Mouse (Mus musculus) megakaryocyte, adult 5-6 weeks (primary cell): ENCODE data around the gene Lpp. TPM values are rescaled to one million over a fixed set of nuclear protein-coding genes. Genes with fewer than 3 reads are reported as not detected.

Experiments used
- ATAC-seq: 2 replicates; pipeline ENCODE4 v1.8.0; 2016; ENCODE audit warnings: mild to moderate bottlenecking, inconsistent platforms; ENCODE audit not compliant: poor library complexity, severe bottlenecking
- total RNA-seq, 2 experiments: library from RNA; stranded (forward) in 1 of 2; stranded (reverse) in 1 of 2; fragments of 153-499, 151-499 nt in 1 of 2; fragments of 221-1000, 200-1000 nt in 1 of 2; gene quantifications; 2 replicates each; pipeline versions ENCODE4 v1.2.3 to v1.2.4; 2015 to 2017

Lpp gene
- total RNA-seq, 2 experiments from 2014 or later = 3.1 to 5.1 TPM

DNA sequence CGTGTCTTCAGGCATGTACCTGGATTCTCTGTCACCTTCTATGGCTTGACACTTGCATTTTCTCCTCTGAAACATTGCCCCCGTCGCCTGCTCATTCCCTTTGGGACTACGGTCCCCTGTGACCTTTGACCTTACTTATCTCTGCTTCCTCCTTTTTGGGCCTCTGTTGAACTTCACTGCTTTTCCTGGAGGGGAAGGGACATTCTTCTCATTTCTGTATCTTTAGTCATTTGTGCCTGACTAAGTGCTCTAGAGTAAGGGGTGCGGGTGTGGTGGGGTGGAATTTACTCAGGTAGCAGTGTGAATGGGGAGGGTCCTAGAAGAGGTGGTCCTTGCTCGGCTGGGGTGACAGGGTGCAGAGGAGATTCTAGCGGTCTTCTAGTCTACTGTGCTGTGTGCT, 40.7 kb downstream of the Lpp start:
- ATAC-seq = no peak

DNA sequence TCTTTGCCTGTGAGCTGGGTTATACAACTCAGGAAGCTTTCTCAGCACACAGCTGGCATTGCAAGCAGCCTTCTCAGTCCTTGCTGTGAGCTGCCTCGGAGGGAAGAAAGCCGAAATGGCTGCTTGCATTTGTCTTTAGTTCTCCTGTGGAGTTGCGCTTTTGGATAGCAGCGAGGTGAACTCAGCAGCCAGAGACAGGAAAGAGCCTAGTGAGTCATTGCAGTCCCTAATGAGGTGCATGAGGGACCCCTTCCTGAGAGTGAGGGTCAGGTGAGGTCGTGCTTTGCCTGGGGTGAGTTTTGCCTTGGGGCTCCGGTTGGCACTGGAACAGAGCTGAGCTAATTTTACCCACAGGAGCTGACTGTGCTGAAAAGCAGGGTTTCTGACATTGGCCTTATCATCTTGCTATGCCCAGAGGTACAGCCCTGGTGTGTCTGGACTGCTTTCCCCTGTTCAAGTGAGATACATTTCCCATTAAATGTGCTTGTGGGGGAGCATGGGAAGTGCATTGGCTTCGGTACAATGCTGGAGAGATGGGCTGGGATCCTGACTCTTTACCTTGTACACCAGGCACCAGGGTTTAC, 41.3 kb downstream of the Lpp start:
- no peak for ATAC-seq

DNA sequence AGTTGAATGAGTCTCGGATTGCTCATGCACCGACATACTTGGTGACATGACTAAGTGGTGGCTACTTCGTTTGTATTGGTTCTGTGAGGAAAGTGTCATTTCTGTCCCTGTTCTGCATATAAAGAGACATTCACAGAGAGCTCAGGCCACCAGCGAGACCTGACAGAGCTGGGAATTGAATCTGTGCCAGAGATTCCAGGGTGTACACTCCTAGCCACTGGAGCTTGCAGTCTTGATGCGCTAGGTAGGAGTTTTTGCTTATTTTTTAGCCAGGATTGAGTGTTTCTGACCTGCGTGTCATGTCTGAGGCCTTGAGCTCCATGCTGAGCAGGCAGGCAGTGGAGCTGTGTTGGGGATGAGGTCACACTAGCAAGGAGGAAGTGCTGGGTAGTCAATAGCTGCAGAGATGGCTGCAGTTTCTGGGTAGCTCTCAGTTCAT, 41.8 kb downstream of the Lpp start:
- peak; percentile 62 for ATAC-seq

DNA sequence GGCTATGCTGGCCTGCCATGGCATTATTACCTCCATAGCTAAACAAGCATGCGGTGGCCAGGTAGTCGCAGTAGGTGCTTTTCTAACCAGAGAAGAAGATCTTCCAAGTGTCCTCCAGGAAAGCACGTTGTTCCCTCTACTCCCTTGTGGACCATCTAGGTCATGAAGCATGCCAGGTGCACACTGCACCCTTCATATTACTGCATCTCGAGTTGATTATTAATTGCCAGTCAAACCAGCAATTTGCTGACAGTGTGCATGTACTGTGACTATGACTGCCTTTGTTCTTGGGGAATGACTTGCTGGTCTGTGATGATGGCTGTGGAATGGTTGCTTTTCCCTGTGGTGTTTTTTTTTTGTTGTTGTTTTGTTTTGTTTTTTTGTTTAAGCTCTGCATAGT, 45.1 kb downstream of the Lpp start:
- ATAC-seq = no peak

DNA sequence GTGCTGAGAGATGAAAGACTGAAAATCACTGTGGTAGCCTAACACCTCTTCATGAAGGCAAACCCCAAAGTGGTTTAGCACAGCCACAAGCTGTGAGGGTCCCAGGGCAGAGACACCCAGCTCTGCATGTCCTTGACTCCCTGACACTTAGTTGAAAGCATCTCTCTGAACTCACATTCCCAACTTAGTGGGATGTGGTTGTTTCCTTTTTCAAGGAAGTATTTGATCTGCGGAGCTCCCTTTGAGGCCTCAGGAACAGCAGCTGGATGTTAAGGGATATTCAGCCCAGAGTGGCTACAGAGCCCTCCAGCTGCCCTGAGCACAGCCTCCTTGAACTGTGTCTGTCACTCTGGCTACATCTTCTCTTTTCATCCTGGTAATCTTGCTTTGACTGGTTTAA, 48.0 kb downstream of the Lpp start:
- no peak for ATAC-seq

DNA sequence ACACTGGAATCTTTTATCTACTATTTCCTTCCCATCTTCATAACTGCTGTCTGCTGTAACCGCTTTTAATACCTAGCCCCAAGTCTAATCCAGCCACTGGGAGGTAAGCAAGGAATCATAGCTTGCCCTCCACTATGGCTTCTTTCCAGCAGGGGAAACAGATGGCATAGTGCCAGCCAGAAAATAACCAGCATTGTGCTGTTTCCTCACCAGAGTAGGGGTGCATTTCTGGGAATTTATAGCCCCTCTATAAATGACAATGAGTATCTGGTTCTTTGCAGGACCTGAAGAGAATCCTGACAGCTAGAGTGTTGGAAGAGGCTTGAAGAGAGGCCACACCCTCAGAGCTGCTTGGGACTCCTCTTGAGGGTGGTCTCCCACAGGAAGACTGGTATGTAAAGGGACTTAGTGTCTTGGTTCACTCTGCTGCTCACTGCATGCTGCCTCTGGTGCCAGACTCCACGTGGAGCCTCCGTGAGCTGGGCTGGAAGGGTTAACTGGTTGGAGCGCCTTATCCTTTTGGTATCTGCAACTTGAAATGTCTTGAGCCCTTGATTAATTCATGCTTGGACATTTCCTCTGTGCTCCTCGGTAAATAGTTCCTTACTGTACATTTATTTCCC, 49.3 kb downstream of the Lpp start:
- ATAC-seq = no peak

DNA sequence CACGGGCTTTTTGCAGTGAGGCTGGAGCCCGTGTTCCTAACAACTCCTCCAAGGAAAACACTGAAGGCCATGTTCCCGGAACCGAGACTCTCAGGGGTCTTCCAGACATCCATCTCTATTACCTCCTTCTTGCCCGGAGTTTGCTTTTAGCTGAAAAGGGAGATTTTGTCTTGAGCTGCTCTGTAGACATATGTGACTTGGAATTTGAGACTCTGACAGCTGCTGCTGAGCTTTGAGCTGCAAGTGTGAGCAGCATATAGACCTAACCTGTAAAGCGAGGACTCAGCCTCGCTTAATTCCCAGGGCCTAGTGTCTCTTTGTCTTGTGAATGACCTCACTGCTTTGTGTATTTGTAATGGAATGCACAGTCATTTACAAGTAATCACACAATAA, 49.8 kb downstream of the Lpp start:
- no peak for ATAC-seq

DNA sequence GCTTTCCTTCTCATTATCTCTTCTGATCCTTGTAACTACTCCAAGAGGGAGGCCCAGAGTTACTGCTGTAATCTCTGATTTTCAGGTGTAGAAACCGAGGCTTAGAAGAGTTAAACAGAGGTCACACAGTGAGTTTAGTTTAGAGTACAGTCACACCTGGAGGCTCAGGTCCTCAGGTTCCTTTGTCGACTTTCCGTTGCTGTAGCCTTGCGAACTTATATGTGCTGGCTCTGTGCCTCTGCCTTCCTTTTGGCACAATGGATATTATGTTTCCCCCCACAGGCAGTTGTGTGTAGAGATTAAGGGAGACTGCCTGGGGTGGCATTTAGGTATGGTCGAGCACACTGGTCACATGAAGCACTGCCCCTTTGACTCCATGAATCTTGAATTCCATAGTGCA, 50.2 kb downstream of the Lpp start:
- ATAC-seq = no peak

DNA sequence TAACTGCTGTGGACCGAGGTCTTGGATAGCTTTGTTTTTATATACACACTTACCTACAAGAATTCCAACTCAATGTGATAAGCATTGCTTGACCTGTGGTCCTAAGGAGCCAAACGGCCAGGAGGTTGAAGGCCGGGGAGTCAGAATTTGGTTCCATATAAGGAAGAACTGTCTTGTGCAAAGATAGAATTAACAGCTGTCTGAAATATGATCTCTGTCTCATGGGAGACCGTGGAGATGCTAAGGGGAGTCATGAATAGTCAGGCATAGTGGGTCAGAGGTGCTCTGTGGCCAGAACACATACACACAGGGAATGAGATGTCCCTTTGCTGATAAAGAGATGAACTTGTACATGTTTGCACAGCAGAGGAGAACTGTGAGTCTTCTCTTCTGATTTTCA, 51.5 kb downstream of the Lpp start:
- ATAC-seq = no peak

DNA sequence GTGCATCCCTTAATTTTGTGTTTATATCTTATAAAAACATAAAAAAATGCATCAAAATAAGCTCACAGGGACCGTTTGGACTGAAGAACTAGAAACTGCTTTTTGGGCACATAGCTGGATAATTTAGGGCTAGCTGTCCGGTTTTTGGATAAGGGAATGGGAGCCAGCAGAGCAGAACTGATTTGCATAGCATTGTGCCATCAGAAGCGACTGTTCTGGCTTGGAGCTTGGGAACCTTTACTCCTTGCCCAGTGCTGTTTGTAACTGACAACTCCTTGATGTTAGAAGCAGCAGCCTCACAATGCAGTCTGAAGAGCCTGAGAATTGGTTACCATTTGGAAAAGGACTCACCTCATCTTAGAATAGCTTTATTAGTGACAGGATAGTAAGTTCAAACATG, 52.2 kb downstream of the Lpp start:
- no peak for ATAC-seq

DNA sequence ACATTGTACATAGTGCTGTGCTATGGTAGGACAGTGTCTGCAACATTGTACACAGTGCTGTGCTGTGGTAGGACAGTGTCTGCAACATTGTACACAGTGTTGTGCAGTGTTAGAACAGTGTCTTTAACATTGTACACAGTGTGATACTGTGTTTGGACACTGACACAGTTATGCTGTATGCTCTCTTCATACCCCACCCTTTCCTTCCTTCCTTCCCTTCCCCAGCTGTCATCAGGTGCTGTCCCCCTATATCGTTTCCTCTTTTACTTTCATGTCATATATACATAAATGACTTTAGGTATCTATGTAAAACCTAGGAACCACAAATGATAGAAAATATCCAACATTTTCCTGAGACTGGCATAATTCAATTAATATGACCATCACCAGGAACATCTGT, 53.1 kb downstream of the Lpp start:
- ATAC-seq = peak; percentile 35; the same call in 1 of the 2 replicates

DNA sequence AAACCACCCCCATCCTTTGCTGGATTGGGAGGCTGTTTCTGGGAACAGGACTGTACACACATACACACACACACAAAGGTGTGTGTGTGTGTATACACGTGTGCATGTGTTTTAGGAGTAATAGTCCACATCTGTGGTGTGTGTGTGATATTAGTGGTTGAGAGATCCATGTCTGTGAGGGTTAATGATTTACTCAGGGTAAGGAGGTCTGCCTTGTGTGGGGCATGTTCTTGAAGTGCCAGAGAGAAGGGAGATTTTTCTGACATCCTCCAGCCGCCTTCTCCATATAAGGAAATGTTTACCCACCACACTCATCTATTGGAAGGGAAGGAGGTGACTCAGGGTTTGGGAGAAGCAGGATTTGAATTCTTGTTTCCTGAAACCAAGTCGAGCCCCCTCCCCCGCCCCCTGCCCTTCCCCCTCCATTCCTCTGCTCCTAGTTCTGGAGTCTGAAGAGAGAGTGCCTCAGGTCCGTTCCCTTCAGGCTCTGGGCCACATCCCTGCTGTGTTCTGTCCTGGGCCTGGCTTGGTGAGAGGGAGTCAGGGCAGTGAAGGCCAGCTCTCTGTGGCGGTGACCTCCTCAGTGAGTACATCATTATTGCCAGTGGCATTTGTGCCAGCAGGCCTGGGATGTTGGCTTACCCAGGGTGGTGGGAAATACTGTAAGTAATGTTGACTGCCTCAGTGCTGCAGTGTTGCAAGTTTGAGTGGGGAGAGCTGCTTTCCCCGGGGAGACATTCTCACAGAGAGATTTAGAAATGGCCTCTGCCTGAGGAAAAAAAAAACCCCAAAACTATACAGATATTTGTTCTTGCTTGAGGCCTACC, 54.6 kb downstream of the Lpp start:
- ATAC-seq = no peak

DNA sequence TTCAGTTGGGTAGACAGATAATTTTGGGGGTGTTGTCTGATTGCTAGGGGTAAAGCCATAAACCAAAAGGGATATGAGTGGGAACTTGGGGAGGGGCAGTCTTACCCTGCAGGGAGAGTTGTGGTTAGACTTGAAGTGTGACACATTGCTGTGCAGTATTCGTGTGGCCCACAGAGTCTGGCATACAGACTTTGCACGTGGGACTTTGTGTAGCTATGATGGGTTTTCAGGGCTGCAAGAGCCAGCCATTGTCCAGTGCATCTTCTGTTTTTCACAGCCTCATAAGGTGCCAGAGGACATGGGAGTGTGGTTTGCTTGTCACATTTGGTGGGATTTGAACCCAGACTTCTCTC, 55.2 kb downstream of the Lpp start:
- no peak for ATAC-seq

DNA sequence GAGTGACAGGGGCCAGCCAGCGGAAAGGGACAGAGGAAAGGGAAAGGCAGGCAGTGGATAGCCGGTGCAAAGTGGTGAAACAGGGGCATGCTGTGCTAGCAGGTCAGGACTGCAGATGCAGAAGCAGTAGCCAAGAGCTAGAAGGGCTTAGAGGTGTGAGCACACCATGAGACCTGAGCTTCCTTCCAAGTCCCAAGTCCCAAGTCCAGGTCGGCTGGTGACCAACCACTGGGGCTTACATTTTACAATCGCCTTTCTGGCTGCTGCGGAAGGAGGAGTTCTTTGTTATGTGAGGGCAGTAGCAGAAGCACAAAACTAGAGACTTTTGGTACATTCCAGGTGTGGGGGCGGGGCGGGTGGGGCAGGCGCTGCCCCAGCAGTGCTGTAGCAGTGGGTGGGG, 56.5 kb downstream of the Lpp start:
- ATAC-seq = no peak

DNA sequence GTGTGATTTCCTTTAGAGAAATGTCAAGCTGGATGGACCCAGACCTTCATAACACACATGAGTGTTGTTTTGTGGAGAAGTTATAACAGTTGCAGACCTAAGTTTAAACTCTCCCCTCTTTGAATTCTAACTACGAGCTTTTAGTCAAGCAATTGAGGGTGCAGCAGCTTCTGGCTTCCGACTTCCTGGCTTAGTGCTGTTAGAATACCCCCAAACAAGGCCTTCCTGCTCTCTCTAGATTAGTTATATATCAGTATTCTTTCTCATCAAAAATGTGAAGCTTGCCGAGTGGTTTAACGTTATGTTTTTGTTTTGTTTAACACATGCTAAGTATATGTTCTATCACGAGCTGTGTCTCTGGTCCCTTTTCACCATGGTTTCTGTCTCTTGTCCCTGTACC, 56.9 kb downstream of the Lpp start:
- ATAC-seq = no peak

DNA sequence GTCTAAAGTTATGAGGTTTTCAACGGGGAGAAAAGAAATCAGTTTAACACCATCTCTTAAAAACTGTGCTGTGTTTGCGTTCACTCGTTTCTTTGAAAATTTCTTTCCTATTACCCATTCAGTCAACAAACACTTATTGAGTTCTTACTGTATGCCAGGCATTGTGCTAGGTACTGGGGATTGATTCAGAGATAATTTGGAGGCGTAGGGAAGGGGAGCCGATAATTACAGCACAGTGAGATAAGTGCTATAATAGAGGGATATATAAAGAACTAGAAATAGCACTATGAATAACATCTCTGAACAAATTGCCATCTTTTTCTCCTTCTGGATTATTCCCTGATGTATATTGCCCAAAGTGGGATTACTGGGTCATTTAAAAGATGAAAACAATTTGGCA, 57.8 kb downstream of the Lpp start:
- no peak for ATAC-seq

DNA sequence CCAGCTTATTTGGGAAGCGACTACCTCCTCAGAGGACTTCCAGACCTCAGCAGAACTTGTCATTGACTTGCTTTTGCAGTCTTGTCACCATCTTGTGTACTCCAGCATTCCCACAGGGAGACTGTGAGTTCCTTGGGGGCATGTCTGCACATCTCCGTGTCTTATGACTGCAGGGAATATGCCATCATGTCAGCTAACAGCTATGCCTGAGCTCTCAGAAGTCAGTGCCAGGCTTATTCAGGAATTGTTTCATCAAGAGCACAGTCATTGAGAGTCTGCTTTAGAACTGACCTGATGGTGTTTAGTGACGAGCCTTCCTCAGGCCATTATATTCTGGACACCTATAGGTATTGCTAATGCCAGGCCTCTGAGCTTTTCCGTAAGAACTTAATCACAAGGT, 60.2 kb downstream of the Lpp start:
- ATAC-seq = no peak

DNA sequence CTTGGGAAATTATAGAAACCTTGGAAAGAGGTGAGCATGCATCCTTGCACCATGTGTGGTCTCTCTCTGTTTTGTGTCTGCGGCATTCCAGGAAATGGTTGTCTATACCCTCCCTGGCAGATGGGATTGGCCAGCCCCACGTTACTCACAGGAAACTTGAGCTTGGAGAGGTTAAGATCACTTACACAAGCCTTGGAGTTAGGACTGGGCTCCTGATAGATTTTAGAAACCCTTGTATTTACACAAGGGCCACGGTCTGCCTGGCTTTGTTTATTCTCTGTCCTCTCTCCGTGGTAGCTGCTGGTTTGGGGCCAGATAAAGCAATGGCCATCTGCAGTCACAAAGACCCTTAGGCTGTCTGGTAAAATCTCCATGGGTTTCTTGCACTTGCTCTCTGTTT, 61.2 kb downstream of the Lpp start:
- no peak for ATAC-seq

DNA sequence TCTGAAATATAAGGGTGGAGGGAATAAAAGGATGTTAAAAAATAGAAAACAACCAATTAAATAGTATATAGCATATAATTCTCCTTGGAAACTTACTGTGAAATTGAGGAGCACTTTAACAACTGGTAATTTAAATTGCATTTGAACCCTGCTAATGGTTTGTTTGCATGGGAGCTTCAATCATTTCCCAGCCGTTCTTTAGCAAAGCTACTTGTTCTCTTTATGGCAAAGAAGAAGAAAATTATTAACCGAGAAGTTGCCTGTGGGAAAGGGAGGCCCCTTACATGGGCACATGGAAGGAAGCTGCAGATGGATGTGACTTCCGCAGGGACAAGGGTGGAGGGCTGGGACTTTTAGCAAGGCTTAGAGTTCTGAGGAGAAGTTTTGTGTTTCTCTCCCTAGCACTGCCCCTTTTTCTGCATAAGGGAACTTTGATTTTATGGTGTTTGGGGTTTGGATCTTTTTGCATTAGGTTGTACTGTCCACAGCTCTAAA, 62.1 kb downstream of the Lpp start:
- no peak for ATAC-seq

DNA sequence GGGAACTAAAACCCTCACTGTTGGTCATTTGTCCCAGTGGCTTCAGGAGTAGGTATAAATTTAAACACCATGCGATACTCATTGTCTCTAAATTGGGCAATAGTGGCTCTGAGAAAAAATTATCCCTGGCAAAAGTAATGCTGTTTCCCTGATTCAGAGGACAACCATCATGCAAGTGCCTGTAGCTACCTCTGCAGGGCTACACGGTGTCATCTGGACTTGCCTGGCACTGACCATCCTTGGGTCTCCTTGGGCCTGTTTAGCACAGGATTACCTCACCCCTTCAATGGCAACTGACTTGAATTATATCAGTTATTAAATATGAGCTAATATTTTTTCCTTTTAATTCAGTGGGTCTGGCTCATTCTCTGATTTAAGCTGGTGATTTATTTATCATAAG, 70.5 kb downstream of the Lpp start:
- no peak for ATAC-seq

DNA sequence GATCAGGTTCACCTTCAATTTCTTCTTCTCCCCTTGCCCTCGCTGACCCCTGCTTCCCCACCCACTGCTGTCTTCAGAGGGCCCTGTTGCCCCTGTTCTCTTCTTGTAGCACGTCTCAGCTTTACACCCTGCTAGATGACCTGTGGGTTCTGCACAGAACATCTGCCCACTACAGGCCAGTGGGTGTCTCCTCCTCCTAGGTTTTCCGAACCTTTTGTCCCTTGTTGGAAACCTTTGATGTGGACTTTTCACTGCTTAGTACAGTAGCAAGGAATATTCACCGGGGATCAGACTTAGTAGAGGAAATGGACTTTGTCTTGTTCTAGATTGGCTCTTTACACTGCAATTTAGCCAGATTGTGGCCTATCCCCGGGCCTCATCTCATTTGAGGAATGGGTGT, 71.1 kb downstream of the Lpp start:
- no peak for ATAC-seq

DNA sequence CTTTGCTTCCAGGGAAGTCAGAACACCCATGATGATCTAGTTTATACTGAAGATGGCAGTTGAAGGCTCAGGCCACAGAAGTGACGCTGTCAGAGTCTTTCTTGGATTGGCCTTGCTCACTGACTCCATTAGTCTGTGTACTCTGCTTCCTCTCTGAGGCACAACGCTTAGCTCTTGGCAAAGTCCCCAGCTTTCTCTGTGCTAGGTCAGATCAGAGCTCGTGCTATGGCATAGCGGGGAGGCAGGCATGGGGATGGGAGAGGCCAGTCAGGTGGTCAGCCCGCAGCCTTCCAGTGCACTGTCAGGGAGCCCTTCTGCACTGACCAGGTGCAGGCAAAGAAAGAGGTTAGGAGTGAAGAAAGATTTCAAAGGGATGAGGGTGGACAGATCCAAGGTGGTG, 72.3 kb downstream of the Lpp start:
- no peak for ATAC-seq
